Comparison of ENCODE assay signal across 9 mouse cellular contexts in genomic region chr7:95091360-95091759, GRCm38 (mm10).
A peak's percentile ranks its signal among the peaks of the same experiment; 100 is the strongest.
DNase-seq lines count a peak whose midpoint lies in the region; ATAC-seq and TF ChIP-seq lines count a peak whose summit lies in the region.
"Had no signal": no experiment of that assay in that cellular context is flagged by ENCODE, and none has a peak within 500 bp of the region (broad histone marks: within the 10 kb centered on the region; RNA-seq: fewer than 3 reads in every experiment).

No protein-coding gene starts in this region.

- peak; percentile 52 for DNase-seq in forebrain, embryonic 11.5 days (ENCODE audit: low spot score)
- no peak for DNase-seq in liver, embryonic 14.5 days (ENCODE audit: low read depth in 3 of 3, low spot score in 3 of 3)
- DNase-seq in liver = no peak
- peak; percentile 59 for DNase-seq in brain, adult 2 months (ENCODE audit: low read depth, low spot score)
- no peak for DNase-seq in urinary bladder, postnatal 36 days (ENCODE audit: low spot score in 2 of 2)

- no peaks in the 10 kb centered on the region for H3K9me3 ChIP-seq in forebrain, embryonic 11.5 days (ENCODE audit: control insufficient read depth, low read length)
- H3K9me3 ChIP-seq in forebrain, embryonic 12.5 days = no peaks in the 10 kb centered on the region
- no peaks in the 10 kb centered on the region for H3K9me3 ChIP-seq in liver, embryonic 14.5 days (ENCODE audit: control insufficient read depth, low read length)
- H3K9me3 ChIP-seq in hindbrain, embryonic 13.5 days = no peaks in the 10 kb centered on the region
- H3K9me3 ChIP-seq: midbrain, embryonic 12.5 days had no signal

- H3K9ac ChIP-seq in forebrain, embryonic 11.5 days (ENCODE audit: low read length) = no peak overlapping the region
- H3K9ac ChIP-seq in forebrain, embryonic 12.5 days = no peak overlapping the region
- H3K9ac ChIP-seq in liver, embryonic 14.5 days (replicated peaks) = no peak overlapping the region
- no peak overlapping the region for H3K9ac ChIP-seq in hindbrain, embryonic 13.5 days
- H3K9ac ChIP-seq: midbrain, embryonic 12.5 days had no signal

- no peak overlapping the region for H3K27ac ChIP-seq in forebrain, embryonic 11.5 days (ENCODE audit: low read depth, low read length)
- H3K27ac ChIP-seq in forebrain, embryonic 12.5 days = no peak overlapping the region
- H3K27ac ChIP-seq in liver, embryonic 14.5 days = no peak overlapping the region
- H3K27ac ChIP-seq in hindbrain, embryonic 13.5 days = no peak overlapping the region
- H3K27ac ChIP-seq: midbrain, embryonic 12.5 days had no signal

- no peaks in the 10 kb centered on the region for H3K4me1 ChIP-seq in forebrain, embryonic 11.5 days (replicated peaks; ENCODE audit: control insufficient read depth, insufficient read depth, low read length)
- H3K4me1 ChIP-seq in forebrain, embryonic 12.5 days = no peaks in the 10 kb centered on the region
- no peaks in the 10 kb centered on the region for H3K4me1 ChIP-seq in liver, embryonic 14.5 days (replicated peaks; ENCODE audit: control insufficient read depth in 2 of 2, insufficient read depth in 2 of 2, low read length in 1 of 2)
- no peaks in the 10 kb centered on the region for H3K4me1 ChIP-seq in hindbrain, embryonic 13.5 days (replicated peaks)
- H3K4me1 ChIP-seq: midbrain, embryonic 12.5 days had no signal

- no peak overlapping the region for H3K4me2 ChIP-seq in forebrain, embryonic 11.5 days (ENCODE audit: low read depth, low read length, severe bottlenecking)
- no peak overlapping the region for H3K4me2 ChIP-seq in forebrain, embryonic 12.5 days
- no peak overlapping the region for H3K4me2 ChIP-seq in liver, embryonic 14.5 days (ENCODE audit: low read depth)
- H3K4me2 ChIP-seq in hindbrain, embryonic 13.5 days = no peak overlapping the region
- H3K4me2 ChIP-seq: midbrain, embryonic 12.5 days had no signal

- TF ChIP-seq CTCF in liver, embryonic 14.5 days (IDR thresholded peaks at IDR 0.05; ENCODE audit: low read depth) = peak; percentile 9; the same call in 1 of the 2 replicates

- ATAC-seq in forebrain, embryonic 11.5 days (replicated peaks; ENCODE audit: low FRiP score) = 0 out of 2 replicates have a peak, but pooled peaks have one; percentile 49
- no peak for ATAC-seq in forebrain, embryonic 12.5 days (ENCODE audit: low FRiP score)
- no peak for ATAC-seq in liver, embryonic 14.5 days (ENCODE audit: insufficient read depth)
- ATAC-seq in megakaryocyte progenitor cell, adult 5-6 weeks (replicated peaks; ENCODE audit: poor library complexity) = peak; percentile 42; the same call in 1 of the 2 replicates
- no peak for ATAC-seq in hindbrain, embryonic 13.5 days (ENCODE audit: low FRiP score)

- H3K4me3 ChIP-seq in forebrain, embryonic 11.5 days (ENCODE audit: low read depth, low read length) = no peak overlapping the region
- no peak overlapping the region for H3K4me3 ChIP-seq in forebrain, embryonic 12.5 days (replicated peaks)
- no peak overlapping the region for H3K4me3 ChIP-seq in liver, embryonic 14.5 days (ENCODE audit: insufficient read depth in 1 of 2, low read depth in 2 of 2, low read length in 2 of 2)
- no peak overlapping the region for H3K4me3 ChIP-seq in hindbrain, embryonic 13.5 days
- H3K4me3 ChIP-seq: midbrain, embryonic 12.5 days had no signal

- no peak for TF ChIP-seq EP300 in liver, embryonic 14.5 days (IDR thresholded peaks at IDR 0.05; ENCODE audit: low read depth)

- H3K27me3 ChIP-seq in forebrain, embryonic 11.5 days (ENCODE audit: control insufficient read depth, insufficient read depth, low read length) = no peaks in the 10 kb centered on the region
- no peaks in the 10 kb centered on the region for H3K27me3 ChIP-seq in forebrain, embryonic 12.5 days
- H3K27me3 ChIP-seq in liver, embryonic 14.5 days (ENCODE audit: control insufficient read depth, insufficient read depth, low read length) = no peaks in the 10 kb centered on the region
- no peaks in the 10 kb centered on the region for H3K27me3 ChIP-seq in hindbrain, embryonic 13.5 days
- H3K27me3 ChIP-seq: midbrain, embryonic 12.5 days had no signal

- no peaks in the 10 kb centered on the region for H3K36me3 ChIP-seq in forebrain, embryonic 11.5 days (ENCODE audit: control insufficient read depth, insufficient read depth, low read length)
- no peaks in the 10 kb centered on the region for H3K36me3 ChIP-seq in forebrain, embryonic 12.5 days (replicated peaks)
- H3K36me3 ChIP-seq in liver, embryonic 14.5 days (replicated peaks; ENCODE audit: control insufficient read depth, insufficient read depth, low read depth) = no peaks in the 10 kb centered on the region
- no peaks in the 10 kb centered on the region for H3K36me3 ChIP-seq in hindbrain, embryonic 13.5 days
- H3K36me3 ChIP-seq: midbrain, embryonic 12.5 days had no signal

Comparison
In these comparisons a context has a peak if more than half of its experiments do, and no peak if none do; other contexts are left out.
1. ATAC-seq: peak in forebrain, embryonic 11.5 days (single experiment) and megakaryocyte progenitor cell, adult 5-6 weeks (single experiment); none in forebrain, embryonic 12.5 days (single experiment), liver, embryonic 14.5 days (single experiment) and hindbrain, embryonic 13.5 days (single experiment).
2. DNase-seq: peak in forebrain, embryonic 11.5 days (single experiment) and brain, adult 2 months (single experiment); none in liver, embryonic 14.5 days (0 of 3), liver (single experiment) and urinary bladder, postnatal 36 days (0 of 2).